Mouse (Mus musculus) cortical plate, adult 2 months (tissue): ENCODE measurements around the gene Wdr59. TPM values are rescaled to one million over a fixed set of nuclear protein-coding genes. Genes with fewer than 3 reads are reported as not detected.
A peak's percentile ranks its signal among the peaks of the same experiment; 100 is the strongest.

ENCODE experiments used
- H3K27ac ChIP-seq: fragments of 200-500 bp; 2 replicates; pipeline ENCODE4 v1.5.1; 2012; ENCODE audit warnings: low read length, control low read depth, inconsistent platforms; ENCODE audit not compliant: insufficient read depth
- H3K4me1 ChIP-seq: fragments of 200-500 bp; 2 replicates; pipeline ENCODE4 v1.6.1; 2011; ENCODE audit warnings: low read length; ENCODE audit not compliant: control insufficient read depth, insufficient read depth
- H3K4me3 ChIP-seq: fragments of 200-500 bp; 2 replicates; pipeline ENCODE4 v1.5.1; 2011; ENCODE audit warnings: mild to moderate bottlenecking, low read length, control low read depth; ENCODE audit not compliant: insufficient read depth
- CTCF ChIP-seq: fragments of 200-500 bp; IDR thresholded peaks from 2 replicates; pipeline ENCODE4 v1.5.1; 2011; ENCODE audit warnings: mild to moderate bottlenecking, control low read depth, low read length; ENCODE audit not compliant: insufficient read depth; ENCODE audit errors: extremely low read depth
- POLR2A ChIP-seq: fragments of 200-500 bp; IDR thresholded peaks from 2 replicates; pipeline ENCODE4 v1.6.1; 2011; ENCODE audit warnings: mild to moderate bottlenecking, low read length, control low read depth; ENCODE audit not compliant: insufficient read depth; ENCODE audit errors: extremely low read depth
- polyA plus RNA-seq: library from polyadenylated mRNA; depleted of rRNA; stranded (reverse); fragments of >200 nt; gene quantifications from 2 replicates; pipeline ENCODE4 v1.2.3, GENCODE M21; 2012; rRNA removed

Gene Wdr59
- polyA plus RNA-seq, 1 experiment, result 14.6 TPM

DNA sequence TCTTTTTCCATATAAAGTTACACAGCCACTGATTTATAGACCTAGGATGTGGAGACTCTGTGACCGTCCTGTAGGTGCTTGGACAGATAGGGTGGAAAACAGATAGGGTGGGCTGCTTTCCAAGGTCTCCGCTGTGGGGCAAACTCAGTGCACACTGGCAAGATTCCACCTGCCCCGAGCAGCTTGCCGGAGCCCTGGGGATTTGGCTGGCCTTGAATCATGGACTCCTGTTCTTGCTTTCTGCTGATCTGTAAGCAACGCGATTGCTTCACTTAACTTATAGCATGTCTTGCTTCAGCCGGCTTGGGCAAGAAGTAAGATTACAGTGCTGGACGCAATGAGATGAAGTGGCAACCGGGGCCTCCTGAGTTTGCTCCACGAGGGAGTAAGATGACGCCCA lies 97.7 kb downstream of the Wdr59 start:
- H3K4me1 ChIP-seq, result no peaks in the 10 kb centered on the region
- no peak overlapping the region for H3K27ac ChIP-seq
- TF ChIP-seq POLR2A, result no peak
- TF ChIP-seq CTCF, result no peak
- H3K4me3 ChIP-seq, result no peak overlapping the region

- Histone ChIP-seq H3K27ac (no peak overlapping the region), H3K4me1 (no peaks in the 10 kb centered on the region), H3K4me3 (no peak overlapping the region)
- TF ChIP-seq POLR2A, result no peak
- no peak for TF ChIP-seq CTCF
Measured at GRCm38 (mm10) chr8:111422614-111423013, 99.3 kb downstream of the Wdr59 start.

GRCm38 (mm10) chr8:111419171-111419570 lies 102.7 kb downstream of the Wdr59 start:
- TF ChIP-seq CTCF (no peak), POLR2A (no peak)
- Histone ChIP-seq H3K4me1 (no peaks in the 10 kb centered on the region), H3K4me3 (no peak overlapping the region), H3K27ac (no peak overlapping the region)

DNA sequence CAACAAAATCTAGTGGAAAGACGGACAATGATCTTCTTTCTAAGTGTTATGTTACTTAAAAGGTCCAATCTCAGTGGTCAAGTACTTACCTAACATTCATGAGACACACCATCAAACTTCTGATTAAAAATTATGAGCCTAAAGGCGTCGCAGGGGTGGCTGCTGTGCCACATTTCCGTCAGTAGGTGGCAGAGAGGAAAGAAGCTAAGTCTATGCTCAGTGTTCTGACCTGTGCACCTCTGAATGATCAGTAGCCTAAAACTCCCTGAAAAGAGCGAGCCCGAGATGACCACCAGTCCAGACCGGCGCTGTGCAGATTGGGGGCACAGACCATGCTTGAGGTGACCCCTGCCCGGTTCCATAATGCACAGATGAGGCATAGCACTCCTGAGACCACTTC lies 103.3 kb downstream of the Wdr59 start:
- no peak for TF ChIP-seq POLR2A
- TF ChIP-seq CTCF, result peak; percentile 60
- Histone ChIP-seq H3K27ac (no peak overlapping the region), H3K4me1 (no peaks in the 10 kb centered on the region), H3K4me3 (no peak overlapping the region)

- H3K27ac ChIP-seq, result no peak overlapping the region
- no peaks in the 10 kb centered on the region for H3K4me1 ChIP-seq
- no peak overlapping the region for H3K4me3 ChIP-seq
- TF ChIP-seq POLR2A, result no peak
- TF ChIP-seq CTCF, result no peak
Measured at GRCm38 (mm10) chr8:111417222-111417621, 104.7 kb downstream of the Wdr59 start.

GRCm38 (mm10) chr8:111403391-111403790 lies 118.5 kb downstream of the Wdr59 start:
- Histone ChIP-seq H3K27ac (no peak overlapping the region), H3K4me1 (no peaks in the 10 kb centered on the region), H3K4me3 (no peak overlapping the region)
- TF ChIP-seq CTCF (0 out of 2 replicates have a peak, but pooled peaks have one; percentile 10), POLR2A (no peak)

Other genes starting within 250 kb of the Wdr59 start
- gene Rfwd3, start 221.9 kb downstream of the Wdr59 start, polyA plus RNA-seq, result 15.2 TPM in 2 replicates
- 0.25 and 0.38 TPM in 2 replicates for gene Mlkl, start 183.9 kb downstream of the Wdr59 start, polyA plus RNA-seq
- gene Fa2h, start 128.3 kb downstream of the Wdr59 start, polyA plus RNA-seq, result 53.4 and 67.1 TPM in 2 replicates
- gene Znrf1, start 14.0 kb upstream of the Wdr59 start, polyA plus RNA-seq, result 165 and 166 TPM in 2 replicates
- 21.2 and 21.6 TPM in 2 replicates for gene Ldhd, start 108.3 kb upstream of the Wdr59 start, polyA plus RNA-seq
- gene Zfp1, start 121.3 kb upstream of the Wdr59 start, polyA plus RNA-seq, result 27.0 and 28.7 TPM in 2 replicates
- 0.25 TPM in 1 of 2 replicates, not detected in the other for gene Ctrb1, start 168.9 kb upstream of the Wdr59 start, polyA plus RNA-seq
- 52.3 and 56.5 TPM in 2 replicates for gene Bcar1, start 221.7 kb upstream of the Wdr59 start, polyA plus RNA-seq